Mouse (Mus musculus) heart, adult 2 months (tissue): Measurements from ENCODE around the gene Alg1. TPM values are rescaled to one million over a fixed set of nuclear protein-coding genes. Genes with fewer than 3 reads are reported as not detected.

ENCODE experiments used
- DNase-seq, 2 experiments: peaks; one replicate each; pipeline ENCODE4 v3.0.0; 2021
- H3K27ac ChIP-seq: fragments of 200-600 bp; 2 replicates; pipeline ENCODE4 v1.8.1; 2022
- H3K27me3 ChIP-seq: fragments of 200-500 bp; 2 replicates; pipeline ENCODE4 v1.6.1; 2012; ENCODE audit warnings: mild to moderate bottlenecking, low read length, inconsistent platforms, mixed read lengths; ENCODE audit not compliant: control insufficient read depth, insufficient read depth
- H3K36me3 ChIP-seq: fragments of 200-500 bp; 2 replicates; pipeline ENCODE4 v1.6.1; 2012; ENCODE audit warnings: low read length, inconsistent platforms; ENCODE audit not compliant: control insufficient read depth, insufficient read depth
- H3K4me1 ChIP-seq: fragments of 200-500 bp; 2 replicates; pipeline ENCODE4 v1.6.1; 2011; ENCODE audit warnings: low read length; ENCODE audit not compliant: control insufficient read depth, insufficient read depth
- H3K4me3 ChIP-seq: fragments of 200-600 bp; 2 replicates; pipeline ENCODE4 v1.8.1; 2022
- H3K79me2 ChIP-seq: fragments of 200-500 bp; replicated peaks from 2 replicates; pipeline ENCODE4 v1.6.1; 2012; ENCODE audit warnings: mild to moderate bottlenecking, inconsistent platforms, low read length, moderate library complexity, mixed read lengths; ENCODE audit not compliant: control insufficient read depth, insufficient read depth
- H3K9ac ChIP-seq: fragments of 200-500 bp; 2 replicates; pipeline ENCODE4 v1.6.1; 2012; ENCODE audit warnings: low read depth, mild to moderate bottlenecking, control low read depth, inconsistent platforms, low read length, mixed read lengths
- CTCF ChIP-seq: fragments of 200-600 bp; IDR thresholded peaks from 2 replicates; pipeline ENCODE4 v1.8.1; 2022; ENCODE audit warnings: antibody characterized with exemption, mild to moderate bottlenecking, moderate library complexity
- EP300 ChIP-seq: fragments of 200-500 bp; IDR thresholded peaks from 2 replicates; pipeline ENCODE4 v1.6.1; 2011; ENCODE audit warnings: low read depth, low read length, control low read depth; ENCODE audit not compliant: insufficient read depth
- POLR2A ChIP-seq: fragments of 200-500 bp; IDR thresholded peaks from 2 replicates; pipeline ENCODE4 v1.6.1; 2011; ENCODE audit warnings: mild to moderate bottlenecking, low read depth, low read length, control low read depth; ENCODE audit not compliant: insufficient read depth
- WGBS: fragments of 180-500 bp; shearing (Covaris S2); methylation state at CpG from one replicate; pipeline ENCODE4 v1.1.7; 2018; 5-methylcytosine and 5-hydroxymethylcytosine counted together
- intact Hi-C: fragments of 180-260 bp; cut with DNase I; formaldehyde crosslinking; loops from one replicate; pipeline ENCODE4 v1.15.1; 2025
- polyA plus RNA-seq: library from polyadenylated mRNA; depleted of rRNA; stranded (reverse); fragments of >200 nt; gene quantifications from 2 replicates; pipeline ENCODE4 v1.2.3, GENCODE M21; 2012
- total RNA-seq, 2 experiments: library from RNA; stranded (reverse); gene quantifications; 2 replicates each; pipeline ENCODE4 v1.2.3; 2021

The Alg1 gene
- total and polyA plus RNA-seq, 3 experiments: 12.0 to 34.0 (median 12.5) TPM

DNA sequence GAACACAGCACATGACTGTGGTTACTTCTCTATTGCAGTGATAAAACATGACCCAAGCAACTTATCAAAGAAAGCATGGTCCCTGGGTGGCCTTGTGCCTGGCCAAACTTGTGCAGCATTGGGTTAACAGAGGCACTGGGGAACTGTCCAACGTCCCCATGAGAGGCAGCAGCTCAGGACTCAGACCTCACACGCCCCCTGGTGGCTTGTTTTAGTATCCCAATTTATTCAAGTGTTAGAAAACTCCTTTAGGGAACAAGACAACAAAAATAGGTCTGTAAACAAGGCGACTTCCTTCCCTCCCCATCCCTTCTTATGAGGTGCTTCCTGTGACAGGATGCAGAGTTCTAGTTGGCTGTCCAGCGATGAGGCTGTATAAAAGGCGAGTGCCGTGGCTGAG is 38.3 kb upstream of the Alg1 start:
- Histone ChIP-seq H3K27me3 (no peaks in the 10 kb centered on the region), H3K79me2 (no peaks in the 10 kb centered on the region), H3K36me3 (no peaks in the 10 kb centered on the region), H3K9ac (no peak overlapping the region), H3K27ac (no peak overlapping the region; the same call in 1 of the 2 replicates), H3K4me3 (no peak overlapping the region), H3K4me1 (no peaks in the 10 kb centered on the region; the same call in 1 of the 2 replicates)
- TF ChIP-seq CTCF (peak; percentile 85), POLR2A (no peak)
- WGBS: 19% methylated on average over 6 of the region's 6 CpGs
- DNase-seq: peak; percentile 36 to 46
- intact Hi-C loops: loop anchor here (2.0 kb wide), 1 partner anchor 48 kb away; the partner anchor contains the start of gene Sec14l5

DNA sequence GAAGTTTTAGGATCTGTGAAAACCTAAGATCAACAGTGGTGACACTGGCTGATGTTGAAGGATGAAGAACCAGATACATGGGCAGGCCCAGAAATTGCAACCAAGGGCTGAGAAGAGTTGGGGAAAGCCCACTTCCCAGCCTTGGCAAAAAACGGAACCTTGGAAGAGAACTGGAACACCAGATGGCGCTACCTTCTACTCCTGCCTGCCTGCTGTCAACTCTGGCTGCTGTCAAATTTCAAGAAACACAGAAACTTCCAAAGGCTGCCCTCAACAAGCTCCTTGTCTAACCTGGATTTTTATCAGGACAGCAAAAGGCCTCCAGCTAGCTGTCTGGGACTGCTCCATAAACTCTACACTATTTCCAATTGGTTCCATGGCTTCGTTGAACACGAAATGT is 30.7 kb upstream of the Alg1 start:
- DNase-seq: peak; percentile 59 to 60
- TF ChIP-seq CTCF: peak; percentile 87
- no peak for TF ChIP-seq POLR2A
- 0 out of 2 replicates have a peak, but pooled peaks have one; percentile 43 for TF ChIP-seq EP300
- WGBS: 12% methylated on average over 4 of the region's 4 CpGs
- intact Hi-C loops: loop anchor here (1.0 to 2.0 kb wide), 3 partner anchors 32 to 52 kb away; partner anchors contain the start of gene Eef2kmt
- peak overlapping the region; percentile 95 for H3K4me3 ChIP-seq
- H3K27me3 ChIP-seq: no peaks in the 10 kb centered on the region
- peaks cover 1% of the 10 kb centered on the region; the same call in 1 of the 2 replicates for H3K4me1 ChIP-seq
- H3K36me3 ChIP-seq: no peaks in the 10 kb centered on the region
- H3K27ac ChIP-seq: peak overlapping the region; percentile 24
- H3K79me2 ChIP-seq: no peaks in the 10 kb centered on the region
- H3K9ac ChIP-seq: no peak overlapping the region

DNA sequence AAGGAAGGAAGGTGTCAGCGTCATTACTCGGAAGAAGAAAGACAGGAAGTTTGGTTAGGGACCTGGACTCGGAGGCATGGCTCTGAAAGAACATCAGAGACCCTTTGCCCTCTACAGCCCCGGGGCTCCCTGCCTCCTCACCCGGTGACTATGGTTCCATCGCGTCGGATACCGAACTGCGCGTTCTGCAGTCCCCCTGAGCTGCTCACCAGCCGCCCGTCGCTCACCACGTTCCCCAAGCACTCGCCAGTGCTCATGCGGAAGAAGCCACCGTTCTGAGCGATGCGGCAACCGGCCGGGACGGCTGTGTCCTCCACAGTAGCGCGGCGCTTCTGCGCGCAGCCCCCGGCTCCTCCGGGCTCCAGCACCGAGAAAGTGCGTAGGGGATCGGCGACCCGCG is 30.2 kb upstream of the Alg1 start:
- TF ChIP-seq POLR2A (no peak), EP300 (no peak), CTCF (no peak)
- DNase-seq: peak; percentile 48 to 55

DNA sequence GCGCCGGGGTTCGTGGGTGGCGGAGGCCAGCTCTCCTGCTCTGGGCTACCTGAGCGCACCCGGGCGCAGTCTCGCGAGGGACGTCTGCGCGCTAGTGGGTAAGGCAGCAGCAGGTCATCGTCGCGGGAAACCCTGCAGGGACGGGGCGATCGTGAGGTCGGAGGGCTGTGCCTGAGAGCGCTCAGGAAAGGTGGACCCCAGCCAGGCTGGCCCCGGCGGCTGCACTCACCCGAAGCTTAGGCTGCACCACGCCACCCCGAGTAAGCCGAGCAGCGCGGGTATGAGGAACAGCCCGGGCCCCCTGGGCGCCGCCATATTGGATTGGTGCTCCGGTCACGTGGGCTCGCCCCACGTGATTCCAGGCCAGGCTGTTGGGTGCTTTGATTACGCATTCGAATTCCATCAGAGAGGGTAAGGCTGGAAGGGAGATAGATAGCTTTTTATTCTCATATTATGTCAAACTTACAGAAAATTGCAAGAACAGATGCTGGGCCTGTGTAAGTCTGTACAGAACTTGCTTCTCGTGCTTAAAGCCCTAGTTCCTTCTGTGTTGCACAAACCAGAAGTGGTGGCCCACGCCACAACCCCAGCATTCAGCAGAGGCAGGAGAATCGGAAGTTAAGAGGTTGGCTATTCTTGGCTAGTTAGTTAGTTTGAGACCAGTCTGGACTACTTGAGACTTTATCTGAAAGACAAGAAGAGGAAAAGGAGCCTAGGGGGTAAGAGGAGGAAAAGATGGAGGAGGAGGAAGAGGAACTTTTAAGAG is 29.6 kb upstream of the Alg1 start, which contains the start of gene Nagpa:
Nagpa (minus strand) TSS at position 345 of the 766 bp plus-strand sequence.
- Histone ChIP-seq H3K36me3 (no peaks in the 10 kb centered on the region), H3K79me2 (no peaks in the 10 kb centered on the region), H3K27ac (peak within 1 kb of the TSS; percentile 64), H3K4me1 (peaks cover 1% of the 10 kb centered on the region; the same call in 1 of the 2 replicates), H3K4me3 (peak within 1 kb of the TSS; percentile 95), H3K27me3 (no peaks in the 10 kb centered on the region), H3K9ac (peak within 1 kb of the TSS; percentile 82)
- peak; percentile 84 to 85 for DNase-seq
- TF ChIP-seq EP300 (no peak), POLR2A (peak; percentile 69)
- WGBS: 3% methylated on average over 40 of the region's 40 CpGs
- intact Hi-C loops: loop anchor here (2.0 kb wide), 2 partner anchors 31 to 51 kb away; partner anchors contain the start of gene Eef2kmt

More for the DNA sequence above, 30.2 kb upstream of the Alg1 start:
- no peaks in the 10 kb centered on the region for H3K79me2 ChIP-seq
- peak overlapping the region; percentile 95 for H3K4me3 ChIP-seq
- H3K27me3 ChIP-seq: no peaks in the 10 kb centered on the region
- peaks cover 1% of the 10 kb centered on the region; the same call in 1 of the 2 replicates for H3K4me1 ChIP-seq
- H3K36me3 ChIP-seq: no peaks in the 10 kb centered on the region
- WGBS: under 1% methylated on average over 36 of the region's 36 CpGs
- intact Hi-C loops: loop anchor here (2.0 kb wide), 2 partner anchors 32 to 52 kb away; partner anchors contain the start of gene Eef2kmt
- peak overlapping the region; percentile 82 for H3K9ac ChIP-seq
- peak overlapping the region; percentile 64 for H3K27ac ChIP-seq

DNA sequence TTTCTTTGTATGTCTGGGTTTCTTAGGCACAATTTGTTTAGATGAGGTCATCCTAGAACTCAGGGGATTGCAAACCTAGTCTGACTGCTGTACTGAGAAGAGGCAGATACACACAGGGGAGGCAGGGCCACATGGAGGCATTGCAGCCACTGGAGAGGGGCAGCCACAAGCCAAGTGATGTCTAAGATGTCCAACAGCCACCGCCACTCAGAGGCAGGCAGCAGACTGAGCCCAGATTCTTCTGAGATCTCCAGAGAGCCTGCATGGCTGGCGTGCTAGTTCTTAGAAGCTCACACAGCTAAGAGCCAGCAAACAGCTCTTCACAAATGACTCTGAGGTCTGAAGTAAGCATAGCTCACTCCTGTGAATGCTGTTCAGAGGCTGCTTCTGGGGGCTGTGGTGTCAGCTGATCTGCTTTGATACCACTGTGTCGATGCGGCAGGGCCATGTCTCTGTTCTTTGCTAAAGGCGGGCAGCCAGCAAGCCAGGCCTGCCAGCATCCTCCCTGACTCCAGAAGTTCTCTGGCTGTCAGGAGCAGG is 27.9 kb upstream of the Alg1 start:
- no peak for DNase-seq
- Histone ChIP-seq H3K79me2 (no peaks in the 10 kb centered on the region), H3K9ac (no peak overlapping the region), H3K4me1 (peaks cover 1% of the 10 kb centered on the region; the same call in 1 of the 2 replicates), H3K36me3 (no peaks in the 10 kb centered on the region), H3K4me3 (no peak overlapping the region), H3K27me3 (no peaks in the 10 kb centered on the region), H3K27ac (no peak overlapping the region)
- WGBS: 72% methylated on average over 5 of the region's 5 CpGs
- intact Hi-C loops: no loop called here
- TF ChIP-seq POLR2A: no peak
- no peak for TF ChIP-seq EP300
- TF ChIP-seq CTCF: no peak

DNA sequence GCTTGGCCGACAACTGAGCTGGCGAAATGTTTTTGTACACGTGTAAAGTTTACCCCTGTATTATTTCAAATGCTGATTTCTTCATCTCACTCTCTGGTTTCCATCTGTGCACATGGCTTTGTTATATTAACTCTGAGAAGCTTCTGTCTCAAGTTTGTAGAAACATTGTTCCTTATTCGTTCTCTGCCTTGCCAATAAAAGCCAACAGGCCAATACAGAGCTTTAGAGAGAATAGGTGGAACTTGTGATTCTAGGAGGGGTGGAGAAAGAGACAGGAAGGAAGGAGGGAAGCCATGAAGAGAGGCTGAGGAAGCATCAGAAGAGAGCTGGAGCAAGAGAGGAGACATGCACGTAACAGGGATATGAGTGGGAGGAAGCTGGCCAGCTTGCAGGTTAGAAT is 27.4 kb upstream of the Alg1 start:
- no peak overlapping the region for H3K27ac ChIP-seq
- no peak for TF ChIP-seq POLR2A
- DNase-seq: no peak
- intact Hi-C loops: no loop called here
- H3K4me3 ChIP-seq: no peak overlapping the region
- no peaks in the 10 kb centered on the region for H3K27me3 ChIP-seq
- no peaks in the 10 kb centered on the region for H3K79me2 ChIP-seq
- peaks cover 1% of the 10 kb centered on the region; the same call in 1 of the 2 replicates for H3K4me1 ChIP-seq
- H3K36me3 ChIP-seq: no peaks in the 10 kb centered on the region
- 58% methylated on average over 5 of the region's 5 CpGs for WGBS
- no peak overlapping the region for H3K9ac ChIP-seq
